Mouse (Mus musculus) testis, adult 2 months (tissue): ENCODE results near the gene Kcnj9. TPM values are rescaled to one million over a fixed set of nuclear protein-coding genes. Genes with fewer than 3 reads are reported as not detected.

Experiments
- H3K27ac ChIP-seq: fragments of 200-500 bp; 2 replicates; pipeline ENCODE4 v1.5.1; 2012; ENCODE audit warnings: low read depth, low read length; ENCODE audit not compliant: control insufficient read depth, insufficient read depth
- H3K27me3 ChIP-seq: fragments of 200-500 bp; 2 replicates; pipeline ENCODE4 v1.6.1; 2012; ENCODE audit warnings: mild to moderate bottlenecking, low read length, moderate library complexity; ENCODE audit not compliant: control insufficient read depth, insufficient read depth
- H3K36me3 ChIP-seq: fragments of 200-500 bp; 2 replicates; pipeline ENCODE4 v1.6.1; 2012; ENCODE audit warnings: mild to moderate bottlenecking, low read length; ENCODE audit not compliant: control insufficient read depth, insufficient read depth
- H3K4me1 ChIP-seq: fragments of 200-500 bp; 2 replicates; pipeline ENCODE4 v1.6.1; 2012; ENCODE audit warnings: low read length; ENCODE audit not compliant: control insufficient read depth, insufficient read depth
- H3K4me3 ChIP-seq: fragments of 200-500 bp; 2 replicates; pipeline ENCODE4 v1.5.1; 2012; ENCODE audit warnings: low read depth, mild to moderate bottlenecking, low read length, moderate library complexity, mixed read lengths; ENCODE audit not compliant: control insufficient read depth
- CTCF ChIP-seq: fragments of 200-500 bp; IDR thresholded peaks from 2 replicates; pipeline ENCODE4 v1.5.1; 2012; ENCODE audit warnings: low read depth, mild to moderate bottlenecking, inconsistent platforms, low read length, moderate library complexity; ENCODE audit not compliant: control insufficient read depth, insufficient read depth, insufficient replicate concordance
- POLR2A ChIP-seq: fragments of 200-500 bp; IDR thresholded peaks from 2 replicates; pipeline ENCODE4 v1.6.1; 2012; ENCODE audit warnings: low read depth, mild to moderate bottlenecking, inconsistent platforms, low read length, moderate library complexity; ENCODE audit not compliant: control insufficient read depth
- polyA plus RNA-seq: library from polyadenylated mRNA; depleted of rRNA; stranded (reverse); fragments of >200 nt; gene quantifications from 2 replicates; pipeline ENCODE4 v1.2.3, GENCODE M21; 2012

Kcnj9 gene
- polyA plus RNA-seq, 1 experiment = 41.2 TPM

DNA sequence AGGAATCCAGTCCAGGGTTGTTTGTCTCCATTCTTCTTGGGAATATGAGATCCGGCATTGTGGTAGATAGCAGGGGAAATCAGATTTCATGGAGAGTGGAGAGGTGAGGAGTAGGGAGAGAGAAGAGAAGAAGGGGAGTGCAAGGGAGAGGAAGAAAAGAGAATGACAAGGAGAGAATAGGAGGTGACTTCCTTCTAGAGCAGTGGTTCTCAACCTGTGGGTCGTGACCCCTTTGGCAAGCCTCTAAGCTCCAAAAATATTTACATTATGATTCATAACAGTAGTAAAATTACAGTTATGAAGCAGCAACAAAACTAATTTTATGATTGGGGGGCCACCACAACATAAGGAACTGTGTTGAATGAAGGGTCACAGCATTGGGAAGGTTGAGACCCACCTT is 3.8 kb upstream of the Kcnj9 start:
- Histone ChIP-seq H3K4me1 (peaks cover 6% of the 10 kb centered on the region; the same call in 1 of the 2 replicates), H3K36me3 (no peaks in the 10 kb centered on the region), H3K4me3 (no peak overlapping the region), H3K27ac (no peak overlapping the region), H3K27me3 (no peaks in the 10 kb centered on the region)
- TF ChIP-seq CTCF = no peak
- no peak for TF ChIP-seq POLR2A

DNA sequence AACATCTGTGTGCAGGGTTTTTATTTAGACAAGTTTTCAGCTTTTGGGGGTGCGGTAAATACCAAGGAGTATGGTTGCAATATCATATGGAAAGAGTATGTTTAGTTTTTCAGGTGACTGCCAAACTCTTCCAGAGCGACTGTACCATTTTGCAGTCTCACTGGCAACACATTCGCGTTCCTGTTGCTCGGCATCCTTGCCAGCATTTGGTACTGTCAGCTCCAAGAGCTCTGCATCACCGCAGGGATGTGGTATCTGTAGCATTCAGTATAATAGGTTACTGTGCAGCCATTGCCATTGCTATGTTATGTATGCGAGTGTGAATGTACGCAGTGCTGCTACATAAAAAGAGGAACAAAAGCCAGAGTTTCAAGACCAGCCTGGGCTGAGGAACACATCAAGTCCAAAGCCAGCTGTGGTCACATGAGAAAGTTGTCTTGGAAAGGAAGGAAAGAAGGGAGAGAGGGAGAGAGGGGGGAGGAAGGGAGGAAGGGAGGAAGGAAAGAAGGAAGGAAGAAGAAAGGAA is 2.4 kb upstream of the Kcnj9 start:
- TF ChIP-seq CTCF = no peak
- no peaks in the 10 kb centered on the region for H3K36me3 ChIP-seq
- H3K4me3 ChIP-seq = no peak overlapping the region
- no peaks in the 10 kb centered on the region for H3K27me3 ChIP-seq
- H3K27ac ChIP-seq = no peak overlapping the region
- peaks cover 16% of the 10 kb centered on the region for H3K4me1 ChIP-seq

DNA sequence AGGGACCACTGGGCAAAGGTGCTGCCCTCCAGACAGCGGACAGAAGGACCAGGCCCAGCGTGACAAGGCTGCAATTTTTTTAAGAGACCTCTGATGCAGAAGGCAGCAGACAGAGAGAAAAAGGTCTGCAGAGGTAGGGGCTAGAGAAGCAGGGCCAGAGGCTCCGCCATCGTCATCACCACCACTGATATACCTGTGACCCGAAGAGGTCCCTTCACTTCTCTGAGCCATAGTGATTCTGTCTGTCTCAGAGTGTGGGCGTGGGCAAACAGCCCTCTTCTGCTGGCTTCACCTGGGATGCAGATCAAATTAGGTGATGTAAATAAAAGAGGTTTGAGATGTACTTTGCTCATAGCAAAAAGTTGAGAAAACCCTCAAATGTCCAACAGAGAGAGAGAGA is 498 bp upstream of the Kcnj9 start:
- H3K27me3 ChIP-seq = no peaks in the 10 kb centered on the region
- no peak for TF ChIP-seq CTCF
- TF ChIP-seq POLR2A = no peak
- H3K27ac ChIP-seq = no peak overlapping the region
- no peaks in the 10 kb centered on the region for H3K36me3 ChIP-seq
- peak overlapping the region; percentile 74; the same call in 1 of the 2 replicates for H3K4me3 ChIP-seq
- H3K4me1 ChIP-seq = peaks cover 21% of the 10 kb centered on the region

DNA sequence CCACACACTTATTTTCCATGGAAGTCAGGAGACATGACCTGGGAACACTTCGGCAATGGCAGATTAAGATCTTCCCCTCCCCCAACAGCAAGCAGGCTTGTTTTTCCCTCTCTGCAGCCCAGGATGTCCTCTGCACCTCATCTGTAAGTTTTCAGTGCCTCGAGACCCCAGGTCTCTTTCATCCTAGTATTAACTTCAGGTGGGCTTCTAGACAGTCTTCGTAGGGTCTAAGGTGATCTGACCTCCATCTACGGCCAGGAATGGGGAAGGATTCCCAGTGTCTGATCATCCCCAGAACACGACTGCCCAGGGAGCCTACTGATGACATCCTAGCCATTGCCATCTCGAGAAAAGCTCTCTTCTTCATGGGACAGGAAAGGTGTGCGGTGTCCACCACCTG is 657 bp downstream of the Kcnj9 start:
- Histone ChIP-seq H3K4me3 (peak overlapping the region; percentile 74), H3K4me1 (peaks cover 25% of the 10 kb centered on the region), H3K36me3 (no peaks in the 10 kb centered on the region), H3K27ac (no peak overlapping the region), H3K27me3 (no peaks in the 10 kb centered on the region)
- TF ChIP-seq POLR2A (no peak), CTCF (no peak)

DNA sequence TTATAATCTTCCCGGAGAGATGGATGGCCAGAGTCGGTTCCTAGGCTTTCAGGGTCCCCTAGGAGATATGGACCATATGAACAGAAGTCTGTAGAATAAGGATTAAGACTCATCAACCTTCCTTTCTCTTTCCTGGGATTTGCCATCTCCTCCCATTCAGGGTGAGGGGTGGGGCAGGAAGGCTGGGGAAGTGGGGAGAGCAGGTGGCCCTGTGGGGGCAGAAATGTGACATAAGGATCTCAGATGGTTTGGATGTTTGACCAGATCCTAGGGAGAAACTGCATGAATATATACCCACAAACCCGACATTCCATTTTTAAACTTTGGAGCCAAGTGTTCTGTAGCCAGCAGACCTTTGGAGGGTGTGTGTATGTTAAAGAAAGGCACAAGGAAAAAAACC is 1.1 kb downstream of the Kcnj9 start:
- H3K27me3 ChIP-seq = no peaks in the 10 kb centered on the region
- TF ChIP-seq CTCF (no peak), POLR2A (no peak)
- peaks cover 25% of the 10 kb centered on the region for H3K4me1 ChIP-seq
- H3K27ac ChIP-seq = no peak overlapping the region
- peak overlapping the region; percentile 74; the same call in 1 of the 2 replicates for H3K4me3 ChIP-seq
- no peaks in the 10 kb centered on the region for H3K36me3 ChIP-seq

DNA sequence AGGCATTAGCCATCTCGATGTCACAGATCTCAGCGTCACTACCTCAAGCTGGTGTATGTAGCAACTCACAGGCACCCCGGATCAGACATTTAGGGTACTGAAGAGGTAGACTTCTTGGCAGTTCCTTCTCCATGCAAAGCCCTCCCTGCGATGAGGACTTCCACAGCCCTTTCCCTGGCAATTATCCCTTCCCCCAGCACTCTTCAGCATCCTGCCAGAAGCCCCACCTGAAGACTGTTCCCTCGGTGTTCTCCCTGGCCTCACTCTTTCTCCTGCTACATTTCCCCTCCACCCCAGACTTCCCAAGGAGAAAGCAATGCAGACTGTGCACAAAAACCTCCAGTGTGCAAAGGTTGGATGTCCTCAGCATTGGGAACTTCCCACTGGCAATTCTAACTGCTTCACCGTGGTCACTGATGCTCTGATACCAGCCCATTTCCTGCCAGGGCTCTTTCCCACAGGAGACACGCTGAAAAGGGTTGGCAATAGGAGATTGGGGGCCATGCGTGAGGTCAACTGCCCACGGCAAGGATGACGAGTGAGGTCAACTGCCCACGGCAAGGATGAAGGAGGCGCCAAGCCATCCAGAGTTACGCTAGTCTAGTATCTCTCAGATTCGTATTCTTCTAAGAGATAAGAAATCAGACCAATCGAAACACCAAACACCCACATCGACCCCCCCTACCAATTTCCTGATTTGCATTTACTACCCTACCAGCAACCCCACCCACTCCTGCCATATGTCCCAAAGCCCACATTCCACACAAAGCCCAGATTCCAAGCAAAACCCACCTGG is 1.7 kb downstream of the Kcnj9 start:
- TF ChIP-seq POLR2A (no peak), CTCF (no peak)
- Histone ChIP-seq H3K27me3 (no peaks in the 10 kb centered on the region), H3K27ac (no peak overlapping the region), H3K36me3 (no peaks in the 10 kb centered on the region; the same call in 1 of the 2 replicates), H3K4me3 (peak overlapping the region; percentile 44), H3K4me1 (peaks cover 25% of the 10 kb centered on the region)

DNA sequence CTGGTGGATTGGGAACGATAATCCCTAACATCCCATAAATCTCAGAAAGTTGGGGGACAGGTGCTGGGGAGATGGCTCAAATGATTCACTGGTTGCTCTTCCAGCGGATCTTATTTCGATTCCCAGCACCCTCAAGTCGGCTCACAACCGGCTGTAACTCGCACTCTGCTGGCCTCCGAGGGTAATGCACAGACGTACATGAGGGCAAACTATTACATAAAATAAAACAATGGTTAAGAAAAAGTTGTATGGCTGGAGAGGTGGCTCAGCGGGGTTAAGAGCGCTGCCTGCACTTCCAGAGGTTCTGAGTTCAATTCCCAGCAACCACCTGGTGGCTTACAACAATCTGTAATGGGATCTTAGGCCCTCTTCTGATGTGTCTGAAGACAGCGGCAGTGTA is 2.4 kb downstream of the Kcnj9 start:
- Histone ChIP-seq H3K27me3 (no peaks in the 10 kb centered on the region), H3K4me3 (peak overlapping the region; percentile 91), H3K27ac (no peak overlapping the region), H3K4me1 (peaks cover 25% of the 10 kb centered on the region), H3K36me3 (no peaks in the 10 kb centered on the region; the same call in 1 of the 2 replicates)
- TF ChIP-seq CTCF (no peak), POLR2A (no peak)
